Mouse (Mus musculus): ENCODE data around the gene Atf6. TPM values are rescaled to one million over a fixed set of nuclear protein-coding genes. Genes with fewer than 3 reads are reported as not detected.

Atf6 gene
- polyA plus RNA-seq, 1 experiment from 2014 or later = 7.6 TPM

- 76% methylated on average over 3 of the region's 3 CpGs for WGBS
- no peaks in the 10 kb centered on the region for H3K27me3 ChIP-seq (ENCODE audit: control insufficient read depth, insufficient read depth, low read length)
- H3K4me3 ChIP-seq (ENCODE audit: low read depth, low read length) = no peak overlapping the region
- ATAC-seq (ENCODE audit: insufficient number of reproducible peaks, low FRiP score, low TSS enrichment, low read depth) (no peak), DNase-seq (ENCODE audit: low spot score) (no peak)
- no peak overlapping the region for H3K27ac ChIP-seq (replicated peaks; ENCODE audit: low read depth, low read length)
- H3K36me3 ChIP-seq (ENCODE audit: control insufficient read depth, insufficient read depth, low read length) = no peaks in the 10 kb centered on the region
- no peak overlapping the region for H3K9ac ChIP-seq (ENCODE audit: low read length)
- no peaks in the 10 kb centered on the region for H3K9me3 ChIP-seq (ENCODE audit: control insufficient read depth, low read length)
- peaks cover 4% of the 10 kb centered on the region; the same call in 1 of the 2 replicates for H3K4me1 ChIP-seq (ENCODE audit: control insufficient read depth, insufficient read depth, low read length)
- H3K4me2 ChIP-seq (ENCODE audit: low read depth, severe bottlenecking) = no peak overlapping the region
These were observed 5.2 kb downstream of the Atf6 start for GRCm38 (mm10) chr1:170862435-170862717.

GRCm38 (mm10) chr1:170861671-170862434 is 5.7 kb downstream of the Atf6 start:
- Histone ChIP-seq H3K4me1 (ENCODE audit: control insufficient read depth, insufficient read depth, low read length) (peaks cover 2% of the 10 kb centered on the region; the same call in 1 of the 2 replicates), H3K36me3 (ENCODE audit: control insufficient read depth, insufficient read depth, low read length) (no peaks in the 10 kb centered on the region), H3K9ac (ENCODE audit: low read length) (no peak overlapping the region), H3K27ac (replicated peaks; ENCODE audit: low read depth, low read length) (no peak overlapping the region), H3K4me2 (ENCODE audit: low read depth, severe bottlenecking) (no peak overlapping the region), H3K27me3 (ENCODE audit: control insufficient read depth, insufficient read depth, low read length) (no peaks in the 10 kb centered on the region), H3K4me3 (ENCODE audit: low read depth, low read length) (no peak overlapping the region), H3K9me3 (ENCODE audit: control insufficient read depth, low read length) (no peaks in the 10 kb centered on the region)
- DNase-seq (ENCODE audit: low spot score) = no peak
- WGBS = 80% methylated on average over 13 of the region's 13 CpGs
- ATAC-seq (ENCODE audit: insufficient number of reproducible peaks, low FRiP score, low TSS enrichment, low read depth) = no peak

GRCm38 (mm10) chr1:170858872-170859271 is 8.7 kb downstream of the Atf6 start:
- ATAC-seq (ENCODE audit: insufficient number of reproducible peaks, low FRiP score, low TSS enrichment, low read depth) (no peak), DNase-seq (ENCODE audit: low spot score) (no peak)
- Histone ChIP-seq H3K36me3 (ENCODE audit: control insufficient read depth, insufficient read depth, low read length) (no peaks in the 10 kb centered on the region), H3K4me3 (ENCODE audit: low read depth, low read length) (no peak overlapping the region), H3K9ac (ENCODE audit: low read length) (no peak overlapping the region), H3K9me3 (ENCODE audit: control insufficient read depth, low read length) (no peaks in the 10 kb centered on the region), H3K27me3 (ENCODE audit: control insufficient read depth, insufficient read depth, low read length) (no peaks in the 10 kb centered on the region), H3K27ac (replicated peaks; ENCODE audit: low read depth, low read length) (no peak overlapping the region), H3K4me1 (ENCODE audit: control insufficient read depth, insufficient read depth, low read length) (no peaks in the 10 kb centered on the region), H3K4me2 (ENCODE audit: low read depth, severe bottlenecking) (no peak overlapping the region)
- 94% methylated on average over 2 of the region's 2 CpGs for WGBS

- Histone ChIP-seq H3K4me3 (ENCODE audit: low read depth, low read length) (no peak overlapping the region), H3K9me3 (ENCODE audit: control insufficient read depth, low read length) (no peaks in the 10 kb centered on the region), H3K36me3 (ENCODE audit: control insufficient read depth, insufficient read depth, low read length) (no peaks in the 10 kb centered on the region), H3K27me3 (ENCODE audit: control insufficient read depth, insufficient read depth, low read length) (no peaks in the 10 kb centered on the region), H3K4me1 (ENCODE audit: control insufficient read depth, insufficient read depth, low read length) (no peaks in the 10 kb centered on the region), H3K9ac (ENCODE audit: low read length) (no peak overlapping the region), H3K4me2 (ENCODE audit: low read depth, severe bottlenecking) (no peak overlapping the region), H3K27ac (replicated peaks; ENCODE audit: low read depth, low read length) (no peak overlapping the region)
- WGBS = 80% methylated on average over 2 of the region's 2 CpGs
- ATAC-seq (ENCODE audit: insufficient number of reproducible peaks, low FRiP score, low TSS enrichment, low read depth) (no peak), DNase-seq (ENCODE audit: low spot score) (no peak)
These were observed 10.2 kb downstream of the Atf6 start for GRCm38 (mm10) chr1:170857369-170857768.

- H3K9me3 ChIP-seq (ENCODE audit: control insufficient read depth, low read length) = no peaks in the 10 kb centered on the region
- H3K9ac ChIP-seq (ENCODE audit: low read length) = no peak overlapping the region
- no peak overlapping the region for H3K27ac ChIP-seq (replicated peaks; ENCODE audit: low read depth, low read length)
- H3K4me2 ChIP-seq (ENCODE audit: low read depth, severe bottlenecking) = no peak overlapping the region
- H3K4me1 ChIP-seq (ENCODE audit: control insufficient read depth, insufficient read depth, low read length) = no peaks in the 10 kb centered on the region
- no peak for DNase-seq (ENCODE audit: low spot score)
- no peaks in the 10 kb centered on the region for H3K36me3 ChIP-seq (ENCODE audit: control insufficient read depth, insufficient read depth, low read length)
- no peak for ATAC-seq (ENCODE audit: insufficient number of reproducible peaks, low FRiP score, low TSS enrichment, low read depth)
- no peaks in the 10 kb centered on the region for H3K27me3 ChIP-seq (ENCODE audit: control insufficient read depth, insufficient read depth, low read length)
- no peak overlapping the region for H3K4me3 ChIP-seq (ENCODE audit: low read depth, low read length)
- 93% methylated on average over 13 of the region's 13 CpGs for WGBS
These were observed 12.4 kb downstream of the Atf6 start for GRCm38 (mm10) chr1:170855056-170855760.

- 85% methylated on average over 3 of the region's 3 CpGs for WGBS
- DNase-seq (ENCODE audit: low spot score) = no peak
These were observed 14.0 kb downstream of the Atf6 start for GRCm38 (mm10) chr1:170853604-170854003.

GRCm38 (mm10) chr1:170850637-170851624 is 16.6 kb downstream of the Atf6 start:
- 91% methylated on average over 23 of the region's 23 CpGs for WGBS
- no peak overlapping the region for H3K4me2 ChIP-seq (ENCODE audit: low read depth, severe bottlenecking)
- H3K27me3 ChIP-seq (ENCODE audit: control insufficient read depth, insufficient read depth, low read length) = no peaks in the 10 kb centered on the region
- H3K36me3 ChIP-seq (ENCODE audit: control insufficient read depth, insufficient read depth, low read length) = peaks cover 2% of the 10 kb centered on the region; the same call in 1 of the 2 replicates
- no peaks in the 10 kb centered on the region for H3K4me1 ChIP-seq (ENCODE audit: control insufficient read depth, insufficient read depth, low read length)
- no peak overlapping the region for H3K9ac ChIP-seq (ENCODE audit: low read length)
- ATAC-seq (ENCODE audit: insufficient number of reproducible peaks, low FRiP score, low TSS enrichment, low read depth) = no peak
- no peak overlapping the region for H3K4me3 ChIP-seq (ENCODE audit: low read depth, low read length)
- DNase-seq (ENCODE audit: low spot score) = no peak
- H3K9me3 ChIP-seq (ENCODE audit: control insufficient read depth, low read length) = no peaks in the 10 kb centered on the region
- no peak overlapping the region for H3K27ac ChIP-seq (replicated peaks; ENCODE audit: low read depth, low read length)

More at GRCm38 (mm10) chr1:170853604-170854003, 14.0 kb downstream of the Atf6 start:
- Histone ChIP-seq H3K9me3 (ENCODE audit: control insufficient read depth, low read length) (no peaks in the 10 kb centered on the region), H3K4me2 (ENCODE audit: low read depth, severe bottlenecking) (no peak overlapping the region), H3K27ac (replicated peaks; ENCODE audit: low read depth, low read length) (no peak overlapping the region), H3K27me3 (ENCODE audit: control insufficient read depth, insufficient read depth, low read length) (no peaks in the 10 kb centered on the region), H3K9ac (ENCODE audit: low read length) (no peak overlapping the region), H3K4me1 (ENCODE audit: control insufficient read depth, insufficient read depth, low read length) (no peaks in the 10 kb centered on the region), H3K36me3 (ENCODE audit: control insufficient read depth, insufficient read depth, low read length) (no peaks in the 10 kb centered on the region), H3K4me3 (ENCODE audit: low read depth, low read length) (no peak overlapping the region)
- ATAC-seq (ENCODE audit: insufficient number of reproducible peaks, low FRiP score, low TSS enrichment, low read depth) = no peak

- H3K27me3 ChIP-seq (ENCODE audit: control insufficient read depth, insufficient read depth, low read length) = no peaks in the 10 kb centered on the region
- H3K4me1 ChIP-seq (ENCODE audit: control insufficient read depth, insufficient read depth, low read length) = no peaks in the 10 kb centered on the region
- H3K4me3 ChIP-seq (ENCODE audit: low read depth, low read length) = no peak overlapping the region
- DNase-seq (ENCODE audit: low spot score) (no peak), ATAC-seq (ENCODE audit: insufficient number of reproducible peaks, low FRiP score, low TSS enrichment, low read depth) (no peak)
- H3K9ac ChIP-seq (ENCODE audit: low read length) = no peak overlapping the region
- H3K4me2 ChIP-seq (ENCODE audit: low read depth, severe bottlenecking) = no peak overlapping the region
- no peaks in the 10 kb centered on the region for H3K9me3 ChIP-seq (ENCODE audit: control insufficient read depth, low read length)
- WGBS = 93% methylated on average over 2 of the region's 2 CpGs
- H3K27ac ChIP-seq (replicated peaks; ENCODE audit: low read depth, low read length) = no peak overlapping the region
- H3K36me3 ChIP-seq (ENCODE audit: control insufficient read depth, insufficient read depth, low read length) = peaks cover 2% of the 10 kb centered on the region; the same call in 1 of the 2 replicates
These were observed 17.6 kb downstream of the Atf6 start for GRCm38 (mm10) chr1:170850007-170850406.

Data from limb, embryonic 11.5 days (tissue).